Mouse (Mus musculus): ENCODE data around the gene Pet100. TPM values are rescaled to one million over a fixed set of nuclear protein-coding genes. Genes with fewer than 3 reads are reported as not detected.

Pet100 gene
- total RNA-seq, 1 experiment: 97.6 TPM

DNA sequence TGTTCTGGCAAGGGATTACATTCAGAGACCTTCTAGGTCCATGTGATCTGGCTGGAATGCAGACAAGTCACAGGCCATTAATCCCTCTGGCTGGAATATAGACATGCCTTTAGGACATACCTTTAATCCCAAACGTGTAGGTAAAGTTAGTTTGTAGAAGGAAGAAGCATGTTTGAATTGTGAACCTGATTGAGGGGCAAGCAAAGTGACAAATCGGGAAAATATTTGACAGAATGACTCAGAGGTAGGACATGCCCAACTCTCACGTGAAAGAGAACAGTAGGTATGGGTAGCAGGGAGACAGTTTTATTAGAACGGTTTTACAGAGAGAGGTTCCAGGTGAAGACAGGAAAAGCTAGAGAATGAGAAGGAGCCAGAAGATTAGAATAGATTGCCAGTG is 26.2 kb downstream of the Pet100 start:
- no peaks in the 10 kb centered on the region for H3K9me3 ChIP-seq (ENCODE audit: control insufficient read depth, insufficient read depth, low read depth, low read length)
- peaks cover under 1% of the 10 kb centered on the region; the same call in 1 of the 2 replicates for H3K36me3 ChIP-seq (ENCODE audit: control insufficient read depth, insufficient read depth, low read length, poor library complexity, severe bottlenecking)
- in situ Hi-C loops (cut with MboI; ENCODE audit: low sequenced_read_pairs in 2 of 2, unreplicated experiment in 2 of 2): no loop called here
- no peak overlapping the region for H3K9ac ChIP-seq (ENCODE audit: insufficient read depth, low read depth, low read length, poor library complexity, severe bottlenecking)
- TF ChIP-seq CHD2 (IDR thresholded peaks at IDR 0.05; ENCODE audit: low read depth, low read length): no peak
- TF ChIP-seq ZNF384 (IDR thresholded peaks at IDR 0.05; ENCODE audit: low read depth, low read length): no peak
- DNase-seq (ENCODE audit: low read depth, low spot score): no peak
- no peak overlapping the region for H3K27ac ChIP-seq (ENCODE audit: insufficient read depth, low read depth, low read length, poor library complexity, severe bottlenecking)
- H3K4me1 ChIP-seq (ENCODE audit: control insufficient read depth in 2 of 2, insufficient read depth in 2 of 2, low read length in 2 of 2, poor library complexity in 1 of 2): peaks cover 0 to 13% of the 10 kb centered on the region in 2 experiments; a peak in 3 of 4 replicates
- H3K4me3 ChIP-seq (ENCODE audit: insufficient read depth in 1 of 2, low read depth in 1 of 2, low read length in 2 of 2, poor library complexity in 1 of 2, severe bottlenecking in 1 of 2): no peak overlapping the region

DNA sequence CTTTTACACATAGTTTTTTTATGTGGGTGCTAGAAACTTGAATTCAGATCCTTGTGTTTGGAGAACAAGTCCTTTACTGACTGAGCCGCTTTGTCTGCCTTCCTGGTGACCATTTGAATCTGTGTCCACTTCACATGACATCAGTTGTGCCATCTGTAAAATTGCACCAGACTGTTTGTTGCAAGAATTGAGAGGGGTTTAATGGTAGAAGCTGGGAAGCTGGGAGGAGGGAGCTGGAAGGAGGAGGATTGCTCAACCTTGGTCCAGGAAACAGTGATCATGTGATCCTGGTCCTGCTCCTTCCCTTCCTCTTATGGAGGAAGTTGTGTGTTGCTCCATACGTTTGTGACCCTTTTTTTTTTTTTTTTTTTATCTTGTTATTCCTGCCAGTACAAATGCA is 26.9 kb downstream of the Pet100 start:
- no peak for DNase-seq (ENCODE audit: low read depth, low spot score)
- Histone ChIP-seq H3K9ac (ENCODE audit: insufficient read depth, low read depth, low read length, poor library complexity, severe bottlenecking) (no peak overlapping the region), H3K36me3 (ENCODE audit: control insufficient read depth, insufficient read depth, low read length, poor library complexity, severe bottlenecking) (no peaks in the 10 kb centered on the region; the same call in 1 of the 2 replicates), H3K9me3 (ENCODE audit: control insufficient read depth, insufficient read depth, low read depth, low read length) (no peaks in the 10 kb centered on the region), H3K4me3 (ENCODE audit: insufficient read depth in 1 of 2, low read depth in 1 of 2, low read length in 2 of 2, poor library complexity in 1 of 2, severe bottlenecking in 1 of 2) (no peak overlapping the region), H3K4me1 (ENCODE audit: control insufficient read depth in 2 of 2, insufficient read depth in 2 of 2, low read length in 2 of 2, poor library complexity in 1 of 2) (peaks cover 0 to 13% of the 10 kb centered on the region in 2 experiments; a peak in 3 of 4 replicates), H3K27ac (ENCODE audit: insufficient read depth, low read depth, low read length, poor library complexity, severe bottlenecking) (no peak overlapping the region)
- TF ChIP-seq HCFC1 (IDR thresholded peaks at IDR 0.05; ENCODE audit: borderline replicate concordance, insufficient read depth, low read length): no peak
- TF ChIP-seq MAFK (IDR thresholded peaks at IDR 0.05; ENCODE audit: insufficient read depth, low read depth, low read length): no peak
- no peak for TF ChIP-seq CHD2 (IDR thresholded peaks at IDR 0.05; ENCODE audit: low read depth, low read length)
- TF ChIP-seq ZNF384 (IDR thresholded peaks at IDR 0.05; ENCODE audit: low read depth, low read length): no peak
- no peak for TF ChIP-seq ZC3H11A (IDR thresholded peaks at IDR 0.05; ENCODE audit: borderline replicate concordance, low read depth, low read length)
- in situ Hi-C loops (cut with MboI; ENCODE audit: low sequenced_read_pairs in 2 of 2, unreplicated experiment in 2 of 2): no loop called here

DNA sequence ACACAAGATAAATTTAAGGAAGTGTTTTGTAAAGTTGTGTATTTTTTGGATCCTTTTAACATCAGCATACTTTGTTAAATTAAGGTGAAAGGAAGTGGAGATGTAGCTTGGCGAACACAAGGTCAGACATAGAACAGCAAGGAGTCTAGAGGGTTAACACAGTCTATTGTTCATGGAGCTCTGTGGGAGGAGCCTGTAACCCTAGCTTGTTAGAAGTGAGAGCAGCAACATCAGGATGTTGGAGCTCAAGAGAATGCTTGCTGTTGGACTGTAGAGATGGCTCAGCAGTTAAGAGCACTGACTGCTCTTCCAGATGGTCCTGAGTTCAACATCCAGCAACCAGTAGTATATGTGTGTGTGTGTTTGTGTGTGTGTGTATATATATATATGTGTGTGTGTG is 27.6 kb downstream of the Pet100 start:
- H3K27ac ChIP-seq (ENCODE audit: insufficient read depth, low read depth, low read length, poor library complexity, severe bottlenecking): no peak overlapping the region
- H3K9me3 ChIP-seq (ENCODE audit: control insufficient read depth, insufficient read depth, low read depth, low read length): no peaks in the 10 kb centered on the region
- in situ Hi-C loops (cut with MboI; ENCODE audit: low sequenced_read_pairs in 2 of 2, unreplicated experiment in 2 of 2): no loop called here
- H3K4me3 ChIP-seq (ENCODE audit: insufficient read depth in 1 of 2, low read depth in 1 of 2, low read length in 2 of 2, poor library complexity in 1 of 2, severe bottlenecking in 1 of 2): no peak overlapping the region
- no peak overlapping the region for H3K9ac ChIP-seq (ENCODE audit: insufficient read depth, low read depth, low read length, poor library complexity, severe bottlenecking)
- no peak for TF ChIP-seq HCFC1 (IDR thresholded peaks at IDR 0.05; ENCODE audit: borderline replicate concordance, insufficient read depth, low read length)
- no peak for TF ChIP-seq MAFK (IDR thresholded peaks at IDR 0.05; ENCODE audit: insufficient read depth, low read depth, low read length)
- TF ChIP-seq ZC3H11A (IDR thresholded peaks at IDR 0.05; ENCODE audit: borderline replicate concordance, low read depth, low read length): no peak
- TF ChIP-seq CHD2 (IDR thresholded peaks at IDR 0.05; ENCODE audit: low read depth, low read length): no peak
- no peak for TF ChIP-seq ZNF384 (IDR thresholded peaks at IDR 0.05; ENCODE audit: low read depth, low read length)
- no peak for DNase-seq (ENCODE audit: low read depth, low spot score)
- peaks cover 0 to 13% of the 10 kb centered on the region in 2 experiments; a peak in 3 of 4 replicates for H3K4me1 ChIP-seq (ENCODE audit: control insufficient read depth in 2 of 2, insufficient read depth in 2 of 2, low read length in 2 of 2, poor library complexity in 1 of 2)
- no peaks in the 10 kb centered on the region for H3K36me3 ChIP-seq (ENCODE audit: control insufficient read depth, insufficient read depth, low read length, poor library complexity, severe bottlenecking)

DNA sequence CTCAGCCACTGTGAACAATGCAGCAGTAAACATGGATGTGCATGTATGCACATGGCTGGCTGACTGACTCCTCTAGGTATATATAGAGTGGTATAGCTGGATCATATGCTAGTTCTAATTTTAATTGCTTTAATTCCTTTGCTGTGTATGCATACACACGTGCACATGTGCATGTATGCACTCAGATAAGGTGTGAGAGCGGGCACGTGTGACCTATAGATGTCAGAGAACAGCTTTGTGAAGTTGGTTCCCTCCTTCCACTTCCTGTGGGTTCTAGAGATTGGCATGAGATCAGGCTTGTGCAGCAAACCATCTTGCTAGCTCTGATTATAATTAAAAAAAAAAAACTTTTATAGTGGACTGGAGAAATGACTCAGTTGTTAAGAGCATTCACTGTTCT is 31.5 kb downstream of the Pet100 start:
- Histone ChIP-seq H3K9me3 (ENCODE audit: control insufficient read depth, insufficient read depth, low read depth, low read length) (no peaks in the 10 kb centered on the region), H3K36me3 (ENCODE audit: control insufficient read depth, insufficient read depth, low read length, poor library complexity, severe bottlenecking) (no peaks in the 10 kb centered on the region), H3K4me3 (ENCODE audit: insufficient read depth in 1 of 2, low read depth in 1 of 2, low read length in 2 of 2, poor library complexity in 1 of 2, severe bottlenecking in 1 of 2) (no peak overlapping the region), H3K9ac (ENCODE audit: insufficient read depth, low read depth, low read length, poor library complexity, severe bottlenecking) (no peak overlapping the region), H3K27ac (ENCODE audit: insufficient read depth, low read depth, low read length, poor library complexity, severe bottlenecking) (no peak overlapping the region), H3K4me1 (ENCODE audit: control insufficient read depth in 2 of 2, insufficient read depth in 2 of 2, low read length in 2 of 2, poor library complexity in 1 of 2) (peaks cover 0 to 8% of the 10 kb centered on the region in 2 experiments; a peak in 1 of 4 replicates)
- DNase-seq (ENCODE audit: low read depth, low spot score): no peak
- TF ChIP-seq ZNF384 (IDR thresholded peaks at IDR 0.05; ENCODE audit: low read depth, low read length) (no peak), MAFK (IDR thresholded peaks at IDR 0.05; ENCODE audit: insufficient read depth, low read depth, low read length) (no peak), ZC3H11A (IDR thresholded peaks at IDR 0.05; ENCODE audit: borderline replicate concordance, low read depth, low read length) (no peak), CHD2 (IDR thresholded peaks at IDR 0.05; ENCODE audit: low read depth, low read length) (no peak), HCFC1 (IDR thresholded peaks at IDR 0.05; ENCODE audit: borderline replicate concordance, insufficient read depth, low read length) (no peak)
- in situ Hi-C loops (cut with MboI; ENCODE audit: low sequenced_read_pairs in 2 of 2, unreplicated experiment in 2 of 2): no loop called here

Data from ES-E14 (cell line).